Mouse (Mus musculus) hindbrain, postnatal 0 days (tissue): ENCODE measurements at regions not wholly inside any gene's neighbourhood (a gene's known extent, or its start where the extent isn't known, plus 50 kb on each side); places are given as distances from the start of the nearest gene placed in this dataset.
A peak's percentile ranks its signal among the peaks of the same experiment; 100 is the strongest.

Experiments used
- ATAC-seq: fragments of 200-750 bp; cut with Nextera tagmentation; 2 replicates; pipeline ENCODE4 v1.8.0; 2017; ENCODE audit warnings: mild to moderate bottlenecking, moderate TSS enrichment, moderate library complexity
- DNase-seq: peaks from one replicate; pipeline ENCODE4 v3.0.0-alpha.2; 2015; ENCODE audit warnings: low spot score
- H3K27ac ChIP-seq: fragments of 300-500 bp; sonication (generic); 2 replicates; pipeline ENCODE4 v1.5.1; 2014; ENCODE audit warnings: mild to moderate bottlenecking
- H3K27me3 ChIP-seq: fragments of 300-500 bp; sonication (generic); 2 replicates; pipeline ENCODE4 v1.6.1; 2014; ENCODE audit warnings: low read length, mixed read lengths; ENCODE audit not compliant: insufficient read depth
- H3K36me3 ChIP-seq: fragments of 300-500 bp; sonication (generic); 2 replicates; pipeline ENCODE4 v1.6.1; 2014; ENCODE audit warnings: low read length, mixed read lengths; ENCODE audit not compliant: insufficient read depth
- H3K4me1 ChIP-seq: fragments of 300-500 bp; sonication (generic); 2 replicates; pipeline ENCODE4 v1.6.1; 2014; ENCODE audit warnings: antibody characterized with exemption, low read length, mixed read lengths; ENCODE audit not compliant: insufficient read depth
- H3K4me2 ChIP-seq: fragments of 300-500 bp; sonication (generic); 2 replicates; pipeline ENCODE4 v1.6.1; 2014; ENCODE audit warnings: low read depth, mild to moderate bottlenecking, low read length, moderate library complexity, mixed read lengths
- H3K4me3 ChIP-seq: fragments of 300-500 bp; sonication (generic); 2 replicates; pipeline ENCODE4 v1.5.1; 2014; ENCODE audit warnings: low read length
- H3K9ac ChIP-seq: fragments of 300-500 bp; sonication (generic); replicated peaks from 2 replicates; pipeline ENCODE4 v1.6.1; 2014; ENCODE audit warnings: mild to moderate bottlenecking, low read length, moderate library complexity, mixed read lengths
- H3K9me3 ChIP-seq: fragments of 300-500 bp; sonication (generic); 2 replicates; pipeline ENCODE4 v1.6.1; 2016; ENCODE audit warnings: low read length, mixed read lengths
- CTCF ChIP-seq: IDR thresholded peaks from 2 replicates; pipeline ENCODE4 v1.5.1; 2016; ENCODE audit warnings: antibody characterized with exemption, control low read depth, low read depth
- WGBS: fragments of 180-500 bp; shearing (Covaris S2); extraction: QIAGEN DNeasy Blood & Tissue Kit; methylation state at CpG from one replicate; pipeline ENCODE4 v1.1.7; 2014; 5-methylcytosine and 5-hydroxymethylcytosine counted together

- H3K4me2 ChIP-seq = no peak overlapping the region
- H3K27ac ChIP-seq = no peak overlapping the region
- no peaks in the 10 kb centered on the region for H3K9me3 ChIP-seq
- no peak for TF ChIP-seq CTCF
- H3K4me1 ChIP-seq = no peaks in the 10 kb centered on the region
- no peak overlapping the region for H3K9ac ChIP-seq
- ATAC-seq (no peak), DNase-seq (no peak)
- WGBS = 82% methylated on average over 2 of the region's 2 CpGs
- H3K4me3 ChIP-seq = no peak overlapping the region
- peaks cover 5% of the 10 kb centered on the region; the same call in 1 of the 2 replicates for H3K36me3 ChIP-seq
- no peaks in the 10 kb centered on the region for H3K27me3 ChIP-seq
Observed at GRCm38 (mm10) chr12:109662179-109662578, 62.0 kb upstream of the Rtl1 start.

- Histone ChIP-seq H3K4me1 (no peaks in the 10 kb centered on the region), H3K27me3 (no peaks in the 10 kb centered on the region), H3K27ac (no peak overlapping the region), H3K4me2 (no peak overlapping the region), H3K4me3 (no peak overlapping the region), H3K9ac (no peak overlapping the region), H3K9me3 (no peaks in the 10 kb centered on the region), H3K36me3 (0 out of 2 replicates have a peak, but pooled peaks cover 5% of the 10 kb centered on the region)
- WGBS = 79% methylated on average over 4 of the region's 4 CpGs
- no peak for DNase-seq
- no peak for ATAC-seq
- TF ChIP-seq CTCF = no peak
Observed at GRCm38 (mm10) chr12:109674766-109675165, 74.6 kb upstream of the Rtl1 start.

GRCm38 (mm10) chr12:109694046-109694445, 93.9 kb upstream of the Rtl1 start:
- ATAC-seq = no peak
- Histone ChIP-seq H3K27ac (no peak overlapping the region), H3K9me3 (no peaks in the 10 kb centered on the region), H3K4me1 (no peaks in the 10 kb centered on the region), H3K4me2 (no peak overlapping the region), H3K9ac (no peak overlapping the region), H3K36me3 (peaks cover 15% of the 10 kb centered on the region; the same call in 1 of the 2 replicates), H3K27me3 (no peaks in the 10 kb centered on the region), H3K4me3 (no peak overlapping the region)
- no peak for DNase-seq
- TF ChIP-seq CTCF = no peak
- WGBS = 88% methylated on average over 4 of the region's 4 CpGs

GRCm38 (mm10) chr12:109694801-109695430, 94.8 kb upstream of the Rtl1 start:
- H3K27me3 ChIP-seq = no peaks in the 10 kb centered on the region
- H3K9me3 ChIP-seq = no peaks in the 10 kb centered on the region
- no peak for TF ChIP-seq CTCF
- H3K36me3 ChIP-seq = peaks cover 15% of the 10 kb centered on the region; the same call in 1 of the 2 replicates
- H3K27ac ChIP-seq = no peak overlapping the region
- no peak overlapping the region for H3K4me3 ChIP-seq
- no peaks in the 10 kb centered on the region for H3K4me1 ChIP-seq
- H3K4me2 ChIP-seq = no peak overlapping the region
- 76% methylated on average over 5 of the region's 5 CpGs for WGBS
- H3K9ac ChIP-seq = no peak overlapping the region
- peak; percentile 26 for DNase-seq
- 0 out of 2 replicates have a peak, but pooled peaks have one; percentile 24 for ATAC-seq

GRCm38 (mm10) chr12:109706820-109707219, 106.7 kb upstream of the Rtl1 start:
- no peaks in the 10 kb centered on the region for H3K9me3 ChIP-seq
- no peak overlapping the region for H3K4me3 ChIP-seq
- no peaks in the 10 kb centered on the region for H3K27me3 ChIP-seq
- ATAC-seq (no peak), DNase-seq (peak; percentile 18)
- H3K4me1 ChIP-seq = no peaks in the 10 kb centered on the region
- H3K4me2 ChIP-seq = no peak overlapping the region
- H3K27ac ChIP-seq = no peak overlapping the region
- WGBS = 75% methylated on average over 3 of the region's 6 CpGs
- H3K36me3 ChIP-seq = no peaks in the 10 kb centered on the region
- no peak for TF ChIP-seq CTCF
- no peak overlapping the region for H3K9ac ChIP-seq

- no peak for TF ChIP-seq CTCF
- no peaks in the 10 kb centered on the region for H3K4me1 ChIP-seq
- H3K9me3 ChIP-seq = no peaks in the 10 kb centered on the region
- H3K27ac ChIP-seq = no peak overlapping the region
- no peaks in the 10 kb centered on the region for H3K27me3 ChIP-seq
- H3K4me3 ChIP-seq = no peak overlapping the region
- no peak overlapping the region for H3K4me2 ChIP-seq
- ATAC-seq (no peak), DNase-seq (no peak)
- H3K9ac ChIP-seq = no peak overlapping the region
- H3K36me3 ChIP-seq = 0 out of 2 replicates have a peak, but pooled peaks cover 4% of the 10 kb centered on the region
- 82% methylated on average over 5 of the region's 5 CpGs for WGBS
Observed at GRCm38 (mm10) chr12:109709661-109710060, 109.5 kb upstream of the Rtl1 start.

- ATAC-seq (no peak), DNase-seq (no peak)
- Histone ChIP-seq H3K9me3 (no peaks in the 10 kb centered on the region), H3K9ac (no peak overlapping the region), H3K27ac (no peak overlapping the region), H3K4me1 (no peaks in the 10 kb centered on the region), H3K4me2 (no peak overlapping the region), H3K27me3 (no peaks in the 10 kb centered on the region), H3K4me3 (no peak overlapping the region), H3K36me3 (0 out of 2 replicates have a peak, but pooled peaks cover 6% of the 10 kb centered on the region)
- TF ChIP-seq CTCF = no peak
- 94% methylated on average over 5 of the region's 5 CpGs for WGBS
Observed at GRCm38 (mm10) chr12:109711392-109711791, 111.3 kb upstream of the Rtl1 start.
